Mouse (Mus musculus) heart, embryonic 14.5 days (tissue): ENCODE data around the gene Gopc. TPM values are rescaled to one million over a fixed set of nuclear protein-coding genes. Genes with fewer than 3 reads are reported as not detected.
"Not testable (repeated sequence)": the region's sequence is repeated elsewhere in the genome, so short reads cannot be mapped to it uniquely, and the experiment has no call there.

Source experiments
- ATAC-seq: fragments of 200-750 bp; cut with Nextera tagmentation; 2 replicates; pipeline ENCODE4 v1.8.0; 2017; ENCODE audit warnings: low read depth, moderate TSS enrichment; ENCODE audit not compliant: insufficient number of reproducible peaks, insufficient read depth, low FRiP score
- H3K27ac ChIP-seq, 2 experiments: fragments of 200-500 bp in 1 of 2; fragments of 300-500 bp in 1 of 2; sonication (generic) in 1 of 2; replicated peaks in 1 of 2; 2 replicates each; pipeline ENCODE4 v1.5.1; 2012 to 2014; ENCODE audit warnings: low read depth in 2 of 2, low read length in 2 of 2, control low read depth in 1 of 2, mild to moderate bottlenecking in 1 of 2, mixed read lengths in 1 of 2; ENCODE audit not compliant: control insufficient read depth in 1 of 2, insufficient read depth in 1 of 2
- H3K27me3 ChIP-seq: fragments of 300-500 bp; sonication (generic); 2 replicates; pipeline ENCODE4 v1.6.1; 2014; ENCODE audit warnings: mild to moderate bottlenecking, low read length, control low read depth; ENCODE audit not compliant: control insufficient read depth, insufficient read depth
- H3K36me3 ChIP-seq: fragments of 300-500 bp; sonication (generic); 2 replicates; pipeline ENCODE4 v1.6.1; 2014; ENCODE audit warnings: mild to moderate bottlenecking, control low read depth, low read length, mixed read lengths; ENCODE audit not compliant: control insufficient read depth, insufficient read depth
- H3K4me1 ChIP-seq, 2 experiments: fragments of 200-500 bp in 1 of 2; fragments of 300-500 bp in 1 of 2; sonication (generic) in 1 of 2; 2 replicates each; pipeline ENCODE4 v1.6.1; 2012 to 2014; ENCODE audit warnings: low read length in 2 of 2, control low read depth in 1 of 2, mixed read lengths in 1 of 2; ENCODE audit not compliant: control insufficient read depth in 2 of 2, insufficient read depth in 2 of 2
- H3K4me2 ChIP-seq: fragments of 300-500 bp; sonication (generic); 2 replicates; pipeline ENCODE4 v1.6.1; 2014; ENCODE audit warnings: mild to moderate bottlenecking, low read length
- H3K4me3 ChIP-seq, 2 experiments: fragments of 200-500 bp in 1 of 2; fragments of 300-500 bp in 1 of 2; sonication (generic) in 1 of 2; 2 replicates each; pipeline ENCODE4 v1.5.1; 2012 to 2014; ENCODE audit warnings: low read length in 2 of 2, mild to moderate bottlenecking in 2 of 2, control low read depth in 1 of 2, low read depth in 1 of 2, moderate library complexity in 1 of 2; ENCODE audit not compliant: control insufficient read depth in 1 of 2, insufficient read depth in 1 of 2
- H3K9ac ChIP-seq: fragments of 300-500 bp; sonication (generic); 2 replicates; pipeline ENCODE4 v1.6.1; 2014; ENCODE audit warnings: mild to moderate bottlenecking, low read length
- H3K9me3 ChIP-seq: fragments of 300-500 bp; sonication (generic); 2 replicates; pipeline ENCODE4 v1.6.1; 2016; ENCODE audit warnings: low read length, control low read depth; ENCODE audit not compliant: control insufficient read depth
- WGBS: fragments of 180-500 bp; shearing (Covaris S2); extraction: QIAGEN DNeasy Blood & Tissue Kit; methylation state at CpG from one replicate; pipeline ENCODE4 v1.1.7; 2014; 5-methylcytosine and 5-hydroxymethylcytosine counted together
- polyA plus RNA-seq: library from polyadenylated mRNA; unstranded; fragments of >200 nt; fragmentation: Nextera tagmentation; extraction: Ambion mirVana; gene quantifications from 2 replicates; pipeline ENCODE4 v1.2.1, GENCODE M21; 2014

The Gopc gene
- polyA plus RNA-seq, 1 experiment from 2014 or later = 13.4 TPM

DNA sequence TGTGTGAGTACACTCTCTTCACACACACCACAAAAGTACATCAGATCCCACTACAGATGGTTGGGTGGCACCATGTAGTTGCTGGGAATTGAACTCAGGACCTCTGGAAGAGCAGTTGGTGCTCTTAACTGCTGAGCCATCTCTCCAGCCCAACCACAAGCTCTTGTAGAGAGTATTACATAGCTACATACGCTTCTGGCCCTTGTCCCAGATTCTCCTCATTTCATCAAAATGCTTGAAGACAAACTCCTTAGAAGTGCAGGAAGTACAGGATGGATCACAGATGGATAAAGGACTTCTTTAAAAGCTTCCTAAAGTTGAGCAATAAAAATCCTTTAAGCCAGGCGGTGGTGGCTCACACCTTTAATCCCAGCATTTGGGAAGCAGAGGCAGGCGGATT lies 60.0 kb downstream of the Gopc start:
- Histone ChIP-seq H3K4me2 (no peak overlapping the region), H3K9ac (no peak overlapping the region), H3K9me3 (no peaks in the 10 kb centered on the region), H3K36me3 (peaks cover 18% of the 10 kb centered on the region), H3K27me3 (no peaks in the 10 kb centered on the region), H3K4me3 (no peak overlapping the region), H3K4me1 (no peaks in the 10 kb centered on the region), H3K27ac (no peak overlapping the region)
- WGBS = 89% methylated on average over 3 of the region's 3 CpGs
- ATAC-seq = no peak

DNA sequence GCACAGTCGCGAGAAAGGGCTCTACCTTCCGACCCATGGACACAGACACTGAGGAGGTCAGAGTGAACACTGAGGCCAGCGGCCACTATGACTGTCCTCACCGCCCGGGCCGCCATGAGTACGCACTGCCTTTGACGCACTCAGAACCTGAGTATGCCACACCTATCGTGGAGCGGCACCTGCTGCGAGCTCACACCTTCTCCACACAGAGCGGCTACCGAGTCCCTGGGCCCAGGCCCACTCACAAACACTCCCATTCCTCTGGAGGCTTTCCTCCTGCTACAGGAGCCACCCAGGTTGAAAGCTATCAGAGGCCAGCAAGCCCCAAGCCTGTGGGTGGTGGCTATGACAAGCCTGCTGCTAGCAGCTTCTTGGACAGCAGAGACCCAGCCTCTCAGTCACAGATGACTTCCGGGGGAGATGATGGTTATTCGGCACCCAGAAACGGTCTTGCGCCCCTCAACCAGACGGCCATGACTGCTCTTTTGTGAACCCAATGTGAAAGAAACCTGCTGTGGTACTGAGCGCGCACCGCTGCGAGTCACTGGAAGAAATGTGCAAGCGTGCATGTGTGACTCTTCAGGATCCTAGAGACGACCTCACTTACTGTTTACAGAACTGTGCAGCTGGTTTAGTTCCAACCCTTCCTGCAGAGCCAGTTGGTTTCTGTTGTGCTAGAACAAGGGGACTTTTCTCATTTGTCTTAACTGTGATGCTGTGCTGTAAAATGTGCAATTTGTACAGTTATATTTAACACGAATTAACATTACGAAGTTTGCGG lies 62.2 kb downstream of the Gopc start:
- Histone ChIP-seq H3K9me3 (no peaks in the 10 kb centered on the region), H3K27me3 (no peaks in the 10 kb centered on the region), H3K9ac (no peak overlapping the region), H3K27ac (no peak overlapping the region), H3K4me1 (no peaks in the 10 kb centered on the region), H3K36me3 (peaks cover 21% of the 10 kb centered on the region), H3K4me2 (no peak overlapping the region), H3K4me3 (no peak overlapping the region)
- no peak for ATAC-seq
- 92% methylated on average over 28 of the region's 28 CpGs for WGBS

DNA sequence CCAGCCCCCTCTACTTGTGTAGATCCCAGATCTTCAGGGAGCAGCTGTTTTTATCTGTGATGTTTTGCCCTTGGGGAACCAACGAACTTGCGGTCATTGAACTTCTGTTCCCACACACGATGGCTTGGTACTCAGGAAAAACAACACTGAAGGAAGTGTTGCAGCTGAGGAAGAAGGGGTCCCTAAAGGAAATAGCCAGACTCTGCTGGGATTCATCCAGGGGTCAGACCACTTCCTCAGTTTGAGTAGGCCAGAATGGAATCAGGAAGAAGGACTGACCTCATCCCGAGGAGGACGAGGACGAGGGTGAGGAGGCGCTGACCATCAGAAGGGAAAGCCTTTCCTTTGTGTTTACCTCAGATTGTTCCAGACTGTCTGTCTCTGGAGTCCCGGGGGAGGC lies 72.7 kb downstream of the Gopc start:
- H3K9ac ChIP-seq = no peak overlapping the region
- no peaks in the 10 kb centered on the region for H3K4me1 ChIP-seq
- no peak overlapping the region for H3K4me2 ChIP-seq
- no peaks in the 10 kb centered on the region for H3K27me3 ChIP-seq
- 60% methylated on average over 8 of the region's 8 CpGs for WGBS
- 0 out of 2 replicates have a peak, but pooled peaks cover 4% of the 10 kb centered on the region for H3K36me3 ChIP-seq
- no peak overlapping the region for H3K4me3 ChIP-seq
- H3K27ac ChIP-seq = 0 out of 4 replicates have a peak overlapping the region, but pooled peaks of 1 of the 2 experiments have one; percentile 37
- no peaks in the 10 kb centered on the region for H3K9me3 ChIP-seq
- ATAC-seq = peak; percentile 73

GRCm38 (mm10) chr10:52304574-52304973 lies 77.3 kb downstream of the Gopc start:
- no peak for ATAC-seq
- H3K9ac ChIP-seq = no peak overlapping the region
- H3K9me3 ChIP-seq = no peaks in the 10 kb centered on the region
- no peaks in the 10 kb centered on the region for H3K27me3 ChIP-seq
- no peak overlapping the region for H3K4me2 ChIP-seq
- H3K36me3 ChIP-seq = no peaks in the 10 kb centered on the region
- no peak overlapping the region for H3K27ac ChIP-seq
- no peak overlapping the region for H3K4me3 ChIP-seq
- H3K4me1 ChIP-seq = no peaks in the 10 kb centered on the region
- WGBS = 83% methylated on average over 7 of the region's 7 CpGs

DNA sequence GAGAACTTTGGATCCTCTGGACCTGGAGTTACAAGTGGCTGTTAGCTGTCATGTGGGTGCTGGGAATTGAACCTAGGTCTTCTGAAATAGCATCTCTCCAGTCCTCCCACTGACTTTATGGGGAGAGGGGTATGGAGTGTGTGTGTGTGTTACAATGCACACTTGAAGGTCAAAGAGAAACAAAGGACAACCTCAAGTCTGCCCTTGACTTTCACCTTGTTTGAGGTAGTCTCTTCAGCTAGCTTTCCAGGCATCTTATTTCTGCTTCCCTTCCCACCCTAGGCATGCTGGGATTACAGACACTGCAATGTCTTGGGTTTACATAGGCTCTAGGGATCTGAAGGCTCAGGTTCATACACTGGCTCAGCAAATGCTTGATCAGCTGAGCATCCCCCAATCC lies 79.7 kb downstream of the Gopc start:
- Histone ChIP-seq H3K4me3 (no peak overlapping the region), H3K36me3 (no peaks in the 10 kb centered on the region), H3K27ac (no peak overlapping the region), H3K4me1 (no peaks in the 10 kb centered on the region), H3K27me3 (no peaks in the 10 kb centered on the region), H3K4me2 (no peak overlapping the region), H3K9me3 (no peaks in the 10 kb centered on the region), H3K9ac (no peak overlapping the region)
- no peak for ATAC-seq

DNA sequence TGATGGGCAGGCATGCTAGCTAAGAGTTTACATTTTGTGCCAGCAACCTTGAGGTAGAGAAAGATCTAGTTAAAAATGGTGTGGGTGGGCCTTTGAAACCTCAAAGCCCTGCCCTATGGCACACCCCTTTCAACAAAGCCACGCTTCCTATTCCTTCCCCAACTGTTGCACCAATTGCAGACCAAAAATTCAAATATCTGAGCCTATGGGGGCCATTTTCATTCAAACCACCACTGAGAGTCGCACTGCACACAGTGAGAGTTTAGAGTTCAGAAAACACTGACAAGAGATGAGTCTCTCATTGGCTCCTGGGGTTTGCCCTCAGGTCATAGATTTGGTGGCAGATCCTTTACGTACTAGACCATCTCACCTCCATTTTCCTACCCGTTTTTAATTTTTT lies 80.2 kb downstream of the Gopc start:
- Histone ChIP-seq H3K27ac (no peak overlapping the region), H3K4me2 (no peak overlapping the region), H3K4me1 (no peaks in the 10 kb centered on the region), H3K9ac (no peak overlapping the region), H3K9me3 (no peaks in the 10 kb centered on the region), H3K36me3 (no peaks in the 10 kb centered on the region), H3K4me3 (no peak overlapping the region), H3K27me3 (no peaks in the 10 kb centered on the region)
- WGBS = 96% methylated on average over 4 of the region's 4 CpGs
- no peak for ATAC-seq

- not testable (repeated sequence) for H3K27me3 ChIP-seq, H3K4me2 ChIP-seq, H3K36me3 ChIP-seq, H3K9ac ChIP-seq, H3K4me3 ChIP-seq, H3K4me1 ChIP-seq, H3K9me3 ChIP-seq, ATAC-seq, H3K27ac ChIP-seq
Observed at GRCm38 (mm10) chr10:52298568-52298967, 83.4 kb downstream of the Gopc start.

DNA sequence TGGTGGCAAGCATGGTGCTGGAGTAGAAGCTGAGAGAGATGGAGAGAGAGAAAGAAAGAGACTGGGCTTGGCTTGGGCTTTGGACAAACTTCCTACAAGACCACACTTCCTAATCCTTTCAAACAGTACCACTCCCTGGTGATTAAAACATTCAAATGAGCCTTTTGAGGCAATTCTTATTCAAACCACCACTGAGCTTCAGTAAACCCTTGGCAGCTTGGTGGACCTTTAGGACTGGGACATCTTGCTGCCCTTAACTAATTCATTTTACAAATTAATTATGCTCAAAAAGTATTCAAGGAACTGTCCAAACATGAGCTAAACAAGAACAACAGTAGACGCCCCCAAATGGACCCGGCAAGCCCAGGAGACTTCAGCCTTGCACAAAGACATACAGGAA lies 86.0 kb downstream of the Gopc start:
- ATAC-seq = no peak
- Histone ChIP-seq H3K36me3 (no peaks in the 10 kb centered on the region), H3K4me1 (no peaks in the 10 kb centered on the region), H3K4me2 (no peak overlapping the region), H3K4me3 (no peak overlapping the region), H3K27me3 (no peaks in the 10 kb centered on the region), H3K9me3 (no peaks in the 10 kb centered on the region), H3K27ac (no peak overlapping the region), H3K9ac (no peak overlapping the region)
- WGBS = 87% methylated on average over 2 of the region's 2 CpGs
